Mouse (Mus musculus): ENCODE measurements around the gene Cnp. TPM values are rescaled to one million over a fixed set of nuclear protein-coding genes. Genes with fewer than 3 reads are reported as not detected.

Cnp gene
- polyA plus RNA-seq, 1 experiment from 2014 or later: 21.5 TPM

- H3K4me3 ChIP-seq (replicated peaks): no peak overlapping the region
- no peak overlapping the region for H3K4me2 ChIP-seq (replicated peaks)
- WGBS: 45% methylated on average over 7 of the region's 7 CpGs
- no peak for ATAC-seq
- no peak overlapping the region for H3K27ac ChIP-seq
- no peaks in the 10 kb centered on the region for H3K27me3 ChIP-seq
- H3K9ac ChIP-seq (replicated peaks): no peak overlapping the region
- no peaks in the 10 kb centered on the region for H3K9me3 ChIP-seq
- 0 out of 2 replicates have a peak, but pooled peaks cover 2% of the 10 kb centered on the region for H3K4me1 ChIP-seq (replicated peaks)
- H3K36me3 ChIP-seq: no peaks in the 10 kb centered on the region
Observed at GRCm38 (mm10) chr11:100559476-100559875, 15.2 kb upstream of the Cnp start.

DNA sequence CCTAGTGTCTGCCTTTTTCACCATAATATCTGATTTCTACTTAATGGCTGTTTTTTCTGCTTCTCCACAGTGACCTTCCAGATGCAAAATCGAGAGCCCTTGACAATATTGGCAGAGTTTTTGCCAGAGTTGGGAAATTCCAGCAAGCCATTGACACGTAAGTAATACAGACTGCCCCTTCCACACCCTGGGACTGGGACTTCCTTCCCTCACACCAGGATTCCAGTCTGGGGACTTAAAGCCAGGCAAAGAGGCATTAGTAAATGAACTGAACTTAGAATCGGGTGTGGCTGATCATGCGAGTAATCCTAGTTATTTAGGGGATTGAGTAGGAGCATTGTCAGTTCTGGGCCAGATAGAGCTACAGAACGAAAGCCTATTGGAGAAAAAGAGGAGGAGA lies 13.0 kb upstream of the Cnp start:
- H3K9me3 ChIP-seq: no peaks in the 10 kb centered on the region
- ATAC-seq: no peak
- no peak overlapping the region for H3K4me3 ChIP-seq (replicated peaks)
- WGBS: 39% methylated on average over 5 of the region's 5 CpGs
- H3K27me3 ChIP-seq: no peaks in the 10 kb centered on the region
- no peak overlapping the region for H3K9ac ChIP-seq (replicated peaks)
- no peaks in the 10 kb centered on the region for H3K4me1 ChIP-seq (replicated peaks)
- no peak overlapping the region for H3K4me2 ChIP-seq (replicated peaks)
- no peak overlapping the region for H3K27ac ChIP-seq
- no peaks in the 10 kb centered on the region for H3K36me3 ChIP-seq

- H3K27me3 ChIP-seq: no peaks in the 10 kb centered on the region
- ATAC-seq: no peak
- H3K36me3 ChIP-seq: no peaks in the 10 kb centered on the region
- H3K9ac ChIP-seq (replicated peaks): no peak overlapping the region
- H3K27ac ChIP-seq: no peak overlapping the region
- WGBS: 87% methylated on average over 15 of the region's 15 CpGs
- no peak overlapping the region for H3K4me2 ChIP-seq (replicated peaks)
- no peak overlapping the region for H3K4me3 ChIP-seq (replicated peaks)
- H3K4me1 ChIP-seq (replicated peaks): no peaks in the 10 kb centered on the region
- H3K9me3 ChIP-seq: no peaks in the 10 kb centered on the region
Observed at GRCm38 (mm10) chr11:100564297-100564696, 10.4 kb upstream of the Cnp start.

DNA sequence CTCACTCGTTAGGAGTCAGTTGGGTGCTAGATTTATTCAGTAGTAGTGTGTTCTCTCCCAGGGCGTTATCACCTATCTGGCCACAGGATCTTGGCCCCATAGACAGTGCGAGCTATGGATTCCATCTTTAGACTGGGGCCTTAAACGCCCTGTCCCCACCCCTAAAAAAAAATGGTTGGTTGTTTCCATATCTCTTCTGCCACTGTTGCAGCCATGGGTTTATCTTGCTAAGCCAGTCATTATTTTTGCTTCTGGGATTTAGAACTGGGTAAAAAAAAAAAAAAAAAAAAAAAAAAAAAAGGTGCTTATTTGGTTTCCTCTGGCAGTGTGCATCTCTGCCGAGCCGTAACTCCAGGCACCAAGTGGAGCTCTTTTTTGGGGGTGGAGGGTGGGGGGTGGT lies 10.0 kb upstream of the Cnp start:
- WGBS: 81% methylated on average over 6 of the region's 6 CpGs

GRCm38 (mm10) chr11:100567229-100567628 lies 7.5 kb upstream of the Cnp start:
- Histone ChIP-seq H3K4me2 (replicated peaks) (no peak overlapping the region), H3K4me3 (replicated peaks) (no peak overlapping the region), H3K9ac (replicated peaks) (no peak overlapping the region), H3K27ac (no peak overlapping the region), H3K4me1 (replicated peaks) (peaks cover 9% of the 10 kb centered on the region), H3K9me3 (no peaks in the 10 kb centered on the region), H3K27me3 (peaks cover 6% of the 10 kb centered on the region; the same call in 1 of the 2 replicates), H3K36me3 (no peaks in the 10 kb centered on the region)
- no peak for ATAC-seq
- WGBS: 90% methylated on average over 5 of the region's 5 CpGs

More for the DNA sequence above, 10.0 kb upstream of the Cnp start:
- H3K27ac ChIP-seq: no peak overlapping the region
- no peak overlapping the region for H3K4me3 ChIP-seq (replicated peaks)
- no peaks in the 10 kb centered on the region for H3K9me3 ChIP-seq
- ATAC-seq: no peak
- H3K4me2 ChIP-seq (replicated peaks): no peak overlapping the region
- H3K9ac ChIP-seq (replicated peaks): no peak overlapping the region
- no peaks in the 10 kb centered on the region for H3K4me1 ChIP-seq (replicated peaks)
- H3K27me3 ChIP-seq: no peaks in the 10 kb centered on the region
- H3K36me3 ChIP-seq: no peaks in the 10 kb centered on the region

DNA sequence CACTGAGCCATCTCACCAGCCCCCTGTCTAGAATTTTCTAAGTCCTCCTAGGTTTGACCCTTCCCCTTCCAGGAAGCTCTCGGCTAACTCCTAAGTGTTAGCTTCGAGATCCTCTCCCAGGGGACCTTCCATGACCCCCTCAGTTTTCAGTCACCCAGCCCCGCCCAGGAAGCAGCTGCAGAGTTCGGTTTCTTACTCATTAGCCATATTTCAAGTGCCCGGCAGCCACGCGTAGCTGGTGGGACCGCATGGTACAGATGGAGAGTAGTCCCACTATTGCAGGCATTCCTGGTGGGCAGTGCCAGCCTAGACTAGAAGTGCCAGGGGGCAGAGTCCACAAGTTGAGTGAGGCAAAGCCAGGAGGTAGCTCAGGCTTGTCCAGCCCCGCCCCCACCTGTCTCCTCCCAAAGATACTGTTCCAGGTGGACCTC lies 6.9 kb upstream of the Cnp start:
- Histone ChIP-seq H3K27ac (no peak overlapping the region), H3K4me3 (replicated peaks) (no peak overlapping the region), H3K27me3 (peaks cover 11% of the 10 kb centered on the region; the same call in 1 of the 2 replicates), H3K9me3 (no peaks in the 10 kb centered on the region), H3K9ac (replicated peaks) (no peak overlapping the region), H3K36me3 (no peaks in the 10 kb centered on the region), H3K4me2 (replicated peaks) (no peak overlapping the region), H3K4me1 (replicated peaks) (peaks cover 9% of the 10 kb centered on the region)
- no peak for ATAC-seq
- 67% methylated on average over 9 of the region's 9 CpGs for WGBS

DNA sequence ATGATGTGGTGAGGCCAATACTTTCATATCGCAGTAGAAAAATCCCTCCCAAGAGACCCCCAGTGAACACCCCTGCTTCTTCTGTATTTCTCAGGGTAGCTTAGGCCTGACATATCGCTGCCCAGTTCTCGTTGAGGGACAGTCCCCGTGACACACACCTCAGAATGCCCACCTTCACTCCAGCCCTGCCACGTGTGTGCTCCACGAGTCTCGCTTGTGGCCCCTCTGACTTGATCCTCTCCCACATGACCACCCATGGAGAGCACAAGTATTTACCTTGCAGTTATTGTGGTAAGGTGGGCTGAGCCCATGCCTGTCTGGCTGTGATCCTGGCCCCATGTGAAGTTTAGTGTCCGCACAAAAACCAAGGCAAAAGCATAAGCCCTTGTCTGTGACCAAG lies 6.0 kb upstream of the Cnp start:
- peaks cover 11% of the 10 kb centered on the region; the same call in 1 of the 2 replicates for H3K27me3 ChIP-seq
- H3K4me3 ChIP-seq (replicated peaks): no peak overlapping the region
- ATAC-seq: no peak
- no peaks in the 10 kb centered on the region for H3K9me3 ChIP-seq
- no peaks in the 10 kb centered on the region for H3K36me3 ChIP-seq
- H3K4me1 ChIP-seq (replicated peaks): peaks cover 9% of the 10 kb centered on the region
- no peak overlapping the region for H3K27ac ChIP-seq
- 78% methylated on average over 8 of the region's 8 CpGs for WGBS
- H3K4me2 ChIP-seq (replicated peaks): no peak overlapping the region
- H3K9ac ChIP-seq (replicated peaks): no peak overlapping the region

- no peak overlapping the region for H3K27ac ChIP-seq
- WGBS: 68% methylated on average over 9 of the region's 9 CpGs
- no peaks in the 10 kb centered on the region for H3K36me3 ChIP-seq
- no peak overlapping the region for H3K4me3 ChIP-seq (replicated peaks)
- H3K27me3 ChIP-seq: peaks cover 11% of the 10 kb centered on the region; the same call in 1 of the 2 replicates
- no peak overlapping the region for H3K4me2 ChIP-seq (replicated peaks)
- no peaks in the 10 kb centered on the region for H3K9me3 ChIP-seq
- no peak overlapping the region for H3K9ac ChIP-seq (replicated peaks)
- H3K4me1 ChIP-seq (replicated peaks): peaks cover 12% of the 10 kb centered on the region
- ATAC-seq: no peak
Observed at GRCm38 (mm10) chr11:100569789-100570188, 4.9 kb upstream of the Cnp start.

DNA sequence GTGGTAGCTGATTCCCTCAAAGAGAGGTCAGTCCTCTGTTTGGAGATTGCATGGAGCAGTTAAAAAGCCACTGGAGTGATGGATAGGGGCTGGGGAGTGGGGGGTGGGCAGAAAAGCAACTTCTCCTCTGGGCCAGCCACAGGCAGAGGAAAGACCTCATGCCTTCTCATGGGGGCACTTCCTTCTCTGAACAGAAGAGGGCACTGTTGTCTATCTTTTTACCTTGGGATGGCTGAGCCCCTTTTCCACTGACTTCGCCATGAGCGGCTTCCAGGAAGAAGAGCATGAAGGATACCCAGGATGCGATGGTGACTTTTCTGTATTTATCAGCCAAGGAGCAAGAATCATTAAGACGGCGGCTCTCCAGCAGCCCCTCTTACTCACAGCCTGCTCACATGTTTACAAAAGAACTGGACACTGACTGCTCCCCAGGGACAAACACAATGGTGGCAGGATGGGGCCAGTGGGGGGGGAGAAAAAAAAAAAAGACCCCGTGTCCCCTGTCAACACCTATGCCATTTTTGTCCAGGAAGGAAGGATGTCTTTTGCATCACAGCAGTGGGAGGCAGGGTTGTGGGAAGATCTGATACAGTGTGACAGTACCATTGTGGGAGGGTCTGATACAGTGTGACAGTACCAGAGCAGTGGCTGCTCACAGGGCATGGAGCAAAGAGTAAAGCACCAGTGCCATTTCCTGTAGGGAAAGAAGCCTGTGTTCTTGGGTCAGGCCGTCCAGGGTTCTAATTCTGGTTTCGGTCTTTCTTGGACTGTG lies 4.1 kb upstream of the Cnp start:
- whole genome bisulfite sequencing: 9% methylated on average over 8 of the region's 8 CpGs
- H3K4me3 ChIP-seq (replicated peaks): peak overlapping the region; percentile 25
- H3K27me3 ChIP-seq: peaks cover 11% of the 10 kb centered on the region; the same call in 1 of the 2 replicates
- ATAC-seq: peak; percentile 71
- H3K9ac ChIP-seq (replicated peaks): peak overlapping the region; percentile 48; the same call in 1 of the 2 replicates
- peaks cover 20% of the 10 kb centered on the region for H3K4me1 ChIP-seq (replicated peaks)
- no peaks in the 10 kb centered on the region for H3K9me3 ChIP-seq
- H3K4me2 ChIP-seq (replicated peaks): peak overlapping the region; percentile 54
- H3K27ac ChIP-seq: no peak overlapping the region
- no peaks in the 10 kb centered on the region for H3K36me3 ChIP-seq

DNA sequence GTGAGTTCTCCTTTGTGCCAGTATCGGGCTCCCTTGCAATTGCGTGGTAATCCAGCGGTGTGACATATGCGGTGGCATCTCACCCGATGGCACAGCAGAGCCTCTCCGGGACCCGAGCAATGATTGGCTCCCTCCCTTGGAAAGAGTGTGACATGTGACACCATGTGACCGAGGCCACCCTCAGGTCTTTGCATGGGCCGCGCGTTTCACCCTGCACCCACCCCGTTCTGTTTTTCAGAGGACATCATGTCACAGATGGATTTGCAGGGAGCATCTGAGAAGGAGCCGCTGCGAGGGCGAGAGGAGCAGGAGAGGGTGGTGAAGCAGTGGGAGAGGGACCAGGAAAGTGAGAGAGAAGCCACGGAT lies 3.5 kb upstream of the Cnp start:
- peak; percentile 29; the same call in 1 of the 2 replicates for ATAC-seq

GRCm38 (mm10) chr11:100574188-100574587 lies 516 bp upstream of the Cnp start:
- H3K36me3 ChIP-seq: peaks cover 10% of the 10 kb centered on the region
- 94% methylated on average over 3 of the region's 3 CpGs for WGBS
- H3K4me1 ChIP-seq (replicated peaks): peaks cover 28% of the 10 kb centered on the region
- H3K4me2 ChIP-seq (replicated peaks): peak overlapping the region; percentile 83
- H3K27me3 ChIP-seq: peaks cover 11% of the 10 kb centered on the region; the same call in 1 of the 2 replicates
- no peak for ATAC-seq
- no peak overlapping the region for H3K9ac ChIP-seq (replicated peaks)
- H3K4me3 ChIP-seq (replicated peaks): no peak overlapping the region
- H3K27ac ChIP-seq: no peak overlapping the region
- no peaks in the 10 kb centered on the region for H3K9me3 ChIP-seq

More for the DNA sequence above, 3.5 kb upstream of the Cnp start:
- H3K4me2 ChIP-seq (replicated peaks): peak overlapping the region; percentile 54
- peaks cover 11% of the 10 kb centered on the region; the same call in 1 of the 2 replicates for H3K27me3 ChIP-seq
- H3K4me3 ChIP-seq (replicated peaks): peak overlapping the region; percentile 25
- 9% methylated on average over 16 of the region's 16 CpGs for WGBS
- H3K9me3 ChIP-seq: no peaks in the 10 kb centered on the region
- H3K27ac ChIP-seq: no peak overlapping the region
- peaks cover 26% of the 10 kb centered on the region for H3K4me1 ChIP-seq (replicated peaks)
- no peaks in the 10 kb centered on the region for H3K36me3 ChIP-seq
- H3K9ac ChIP-seq (replicated peaks): peak overlapping the region; percentile 48; the same call in 1 of the 2 replicates

DNA sequence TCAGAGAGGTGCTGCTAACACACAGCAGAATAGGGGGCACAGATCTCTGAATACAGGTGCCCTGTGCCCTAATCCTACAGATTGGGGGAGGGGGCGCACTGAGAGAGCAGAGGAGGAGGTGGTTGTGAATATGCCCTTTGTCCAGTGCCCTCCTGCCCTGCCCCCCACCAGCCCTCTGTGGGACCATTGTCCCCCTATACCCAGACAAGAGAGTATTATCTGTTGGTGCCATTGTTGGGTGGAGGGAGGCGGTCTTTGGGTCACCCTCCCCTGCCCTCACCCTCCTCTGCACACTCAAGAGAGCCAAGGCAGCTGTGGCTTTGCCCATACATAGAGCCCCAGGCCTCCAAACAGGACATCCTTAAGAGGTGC lies 766 bp downstream of the Cnp start:
- Histone ChIP-seq H3K27me3 (peaks cover 11% of the 10 kb centered on the region; the same call in 1 of the 2 replicates), H3K4me3 (replicated peaks) (peak overlapping the region; percentile 60), H3K36me3 (peaks cover 23% of the 10 kb centered on the region), H3K9me3 (no peaks in the 10 kb centered on the region), H3K4me2 (replicated peaks) (peak overlapping the region; percentile 83), H3K27ac (peak overlapping the region; percentile 16; the same call in 1 of the 2 replicates), H3K9ac (replicated peaks) (peak overlapping the region; percentile 65), H3K4me1 (replicated peaks) (peaks cover 28% of the 10 kb centered on the region)
- peak; percentile 28 for ATAC-seq
- 25% methylated on average over 2 of the region's 2 CpGs for WGBS

Measured in midbrain, embryonic 13.5 days (tissue).